Mouse (Mus musculus) G1E (cell line): ENCODE measurements around the gene D8Ertd738e.

Experiments
- CTCF ChIP-seq: IDR thresholded peaks from 2 replicates; pipeline ENCODE4 v1.5.1; 2012; ENCODE audit warnings: low read depth, low read length, inconsistent platforms, mixed read lengths
- GATA1 ChIP-seq: IDR thresholded peaks from 2 replicates; pipeline ENCODE4 v1.6.1; 2012; ENCODE audit warnings: borderline replicate concordance, low read length, inconsistent platforms, mixed read lengths
- GATA2 ChIP-seq: IDR thresholded peaks from 2 replicates; pipeline ENCODE4 v1.6.1; 2012; ENCODE audit warnings: low read depth, low read length, inconsistent platforms, borderline replicate concordance
- POLR2AphosphoS5 ChIP-seq: IDR thresholded peaks from 2 replicates; pipeline ENCODE4 v1.6.1; 2012; ENCODE audit warnings: low read depth, low read length, inconsistent platforms; ENCODE audit not compliant: insufficient replicate concordance
- TAL1 ChIP-seq: conservative IDR thresholded peaks from 2 replicates; pipeline ENCODE4 v1.6.1; 2012; ENCODE audit warnings: low read depth, low read length, inconsistent platforms, mixed read lengths

GRCm38 (mm10) chr8:84218143-84218542, 31.4 kb downstream of the D8Ertd738e start:
- TF ChIP-seq CTCF, result no peak
- no peak for TF ChIP-seq GATA1
- TF ChIP-seq POLR2AphosphoS5, result no peak
- no peak for TF ChIP-seq TAL1
- no peak for TF ChIP-seq GATA2
